Mouse (Mus musculus): Measurements from ENCODE around the gene S100a7a.

GRCm38 (mm10) chr3:90647291-90647690 is 6.5 kb upstream of the S100a7a start:
- no peak for TF ChIP-seq CTCF (IDR thresholded peaks at IDR 0.05; ENCODE audit: low read depth, low read length)
- no peak for TF ChIP-seq POLR2A (IDR thresholded peaks at IDR 0.05; ENCODE audit: extremely low read depth, insufficient read depth, low read length)

All from liver, adult 2 months (tissue).